Mouse (Mus musculus): ENCODE results near the gene Ntmt1. TPM values are rescaled to one million over a fixed set of nuclear protein-coding genes. Genes with fewer than 3 reads are reported as not detected.
A peak's percentile ranks its signal among the peaks of the same experiment; 100 is the strongest.

Gene Ntmt1
- polyA plus RNA-seq, 1 experiment from 2014 or later = 48.6 TPM

- H3K4me1 ChIP-seq = 0 out of 2 replicates have a peak, but pooled peaks cover 3% of the 10 kb centered on the region
- WGBS (ENCODE audit: insufficient replicate concordance) = 32% methylated on average over 20 of the region's 20 CpGs
- no peak overlapping the region for H3K27ac ChIP-seq
- no peaks in the 10 kb centered on the region for H3K9me3 ChIP-seq (replicated peaks)
- no peak overlapping the region for H3K4me2 ChIP-seq
- no peak overlapping the region for H3K4me3 ChIP-seq
- peaks cover 75% of the 10 kb centered on the region for H3K27me3 ChIP-seq (replicated peaks)
- no peak for ATAC-seq
- no peak overlapping the region for H3K9ac ChIP-seq
- H3K36me3 ChIP-seq = no peaks in the 10 kb centered on the region
Measured at GRCm38 (mm10) chr2:30852771-30853313, 45.2 kb downstream of the Ntmt1 start.

- 62% methylated on average over 6 of the region's 6 CpGs for WGBS (ENCODE audit: insufficient replicate concordance)
Measured at GRCm38 (mm10) chr2:30857076-30857475, 49.5 kb downstream of the Ntmt1 start.

GRCm38 (mm10) chr2:30859782-30860181 lies 52.2 kb downstream of the Ntmt1 start:
- no peak overlapping the region for H3K4me3 ChIP-seq
- H3K27ac ChIP-seq = no peak overlapping the region
- H3K27me3 ChIP-seq (replicated peaks) = peaks cover 61% of the 10 kb centered on the region
- H3K4me2 ChIP-seq = no peak overlapping the region
- H3K4me1 ChIP-seq = peaks cover 3% of the 10 kb centered on the region; the same call in 1 of the 2 replicates
- ATAC-seq = no peak
- H3K36me3 ChIP-seq = no peaks in the 10 kb centered on the region
- no peak overlapping the region for H3K9ac ChIP-seq
- WGBS (ENCODE audit: insufficient replicate concordance) = 52% methylated on average over 5 of the region's 5 CpGs
- no peaks in the 10 kb centered on the region for H3K9me3 ChIP-seq (replicated peaks)

More at GRCm38 (mm10) chr2:30857076-30857475, 49.5 kb downstream of the Ntmt1 start:
- ATAC-seq = no peak
- Histone ChIP-seq H3K9ac (no peak overlapping the region), H3K4me3 (no peak overlapping the region), H3K27ac (no peak overlapping the region), H3K4me2 (no peak overlapping the region), H3K36me3 (no peaks in the 10 kb centered on the region), H3K9me3 (replicated peaks) (no peaks in the 10 kb centered on the region), H3K27me3 (replicated peaks) (peaks cover 58% of the 10 kb centered on the region), H3K4me1 (0 out of 2 replicates have a peak, but pooled peaks cover 3% of the 10 kb centered on the region)

- H3K4me3 ChIP-seq = no peak overlapping the region
- peaks cover 73% of the 10 kb centered on the region for H3K27me3 ChIP-seq (replicated peaks)
- no peaks in the 10 kb centered on the region for H3K9me3 ChIP-seq (replicated peaks)
- H3K9ac ChIP-seq = no peak overlapping the region
- ATAC-seq = no peak
- 46% methylated on average over 4 of the region's 4 CpGs for WGBS (ENCODE audit: insufficient replicate concordance)
- H3K36me3 ChIP-seq = no peaks in the 10 kb centered on the region
- no peak overlapping the region for H3K27ac ChIP-seq
- no peak overlapping the region for H3K4me2 ChIP-seq
- peaks cover 5% of the 10 kb centered on the region; the same call in 1 of the 2 replicates for H3K4me1 ChIP-seq
Measured at GRCm38 (mm10) chr2:30862081-30862480, 54.5 kb downstream of the Ntmt1 start.

GRCm38 (mm10) chr2:30863574-30863973 lies 55.9 kb downstream of the Ntmt1 start:
- H3K4me3 ChIP-seq = no peak overlapping the region
- H3K9me3 ChIP-seq (replicated peaks) = no peaks in the 10 kb centered on the region
- peaks cover 75% of the 10 kb centered on the region for H3K27me3 ChIP-seq (replicated peaks)
- peaks cover 5% of the 10 kb centered on the region; the same call in 1 of the 2 replicates for H3K4me1 ChIP-seq
- no peak for ATAC-seq
- no peak overlapping the region for H3K9ac ChIP-seq
- H3K4me2 ChIP-seq = no peak overlapping the region
- H3K36me3 ChIP-seq = no peaks in the 10 kb centered on the region
- no peak overlapping the region for H3K27ac ChIP-seq
- 60% methylated on average over 9 of the region's 9 CpGs for WGBS (ENCODE audit: insufficient replicate concordance)

- 4% methylated on average over 35 of the region's 35 CpGs for WGBS (ENCODE audit: insufficient replicate concordance)
- Histone ChIP-seq H3K4me1 (peaks cover 5% of the 10 kb centered on the region; the same call in 1 of the 2 replicates), H3K27ac (no peak overlapping the region), H3K9me3 (replicated peaks) (no peaks in the 10 kb centered on the region), H3K4me3 (peak overlapping the region; percentile 27; the same call in 1 of the 2 replicates), H3K36me3 (no peaks in the 10 kb centered on the region), H3K9ac (no peak overlapping the region), H3K27me3 (replicated peaks) (peaks cover 81% of the 10 kb centered on the region), H3K4me2 (peak overlapping the region; percentile 47)
- no peak for ATAC-seq
Measured at GRCm38 (mm10) chr2:30864968-30865381, 57.3 kb downstream of the Ntmt1 start.

- Histone ChIP-seq H3K9ac (no peak overlapping the region), H3K27ac (no peak overlapping the region), H3K4me3 (no peak overlapping the region), H3K36me3 (no peaks in the 10 kb centered on the region), H3K4me2 (peak overlapping the region; percentile 47; the same call in 1 of the 2 replicates), H3K27me3 (replicated peaks) (peaks cover 83% of the 10 kb centered on the region), H3K4me1 (peaks cover 5% of the 10 kb centered on the region; the same call in 1 of the 2 replicates), H3K9me3 (replicated peaks) (no peaks in the 10 kb centered on the region)
- ATAC-seq = no peak
- 39% methylated on average over 3 of the region's 3 CpGs for WGBS (ENCODE audit: insufficient replicate concordance)
Measured at GRCm38 (mm10) chr2:30865426-30865825, 57.8 kb downstream of the Ntmt1 start.

GRCm38 (mm10) chr2:30870863-30871262 lies 63.2 kb downstream of the Ntmt1 start:
- H3K27ac ChIP-seq = no peak overlapping the region
- 60% methylated on average over 8 of the region's 8 CpGs for WGBS (ENCODE audit: insufficient replicate concordance)
- H3K27me3 ChIP-seq (replicated peaks) = peaks cover 56% of the 10 kb centered on the region
- no peak for ATAC-seq
- no peaks in the 10 kb centered on the region for H3K4me1 ChIP-seq
- no peaks in the 10 kb centered on the region for H3K9me3 ChIP-seq (replicated peaks)
- H3K9ac ChIP-seq = no peak overlapping the region
- H3K4me3 ChIP-seq = no peak overlapping the region
- H3K36me3 ChIP-seq = no peaks in the 10 kb centered on the region
- H3K4me2 ChIP-seq = no peak overlapping the region

Other genes starting within 250 kb of the Ntmt1 start
- 0.31 TPM in 1 of 2 replicates, not detected in the other for gene Cstad, start 212.8 kb upstream of the Ntmt1 start, polyA plus RNA-seq (2016; fragmentation: Nextera tagmentation; extraction: Ambion mirVana)
- gene 1700001O22Rik, start 4.2 kb upstream of the Ntmt1 start, polyA plus RNA-seq (2016; fragmentation: Nextera tagmentation; extraction: Ambion mirVana) = 0.18 and 0.19 TPM in 2 replicates
- gene Asb6, start 22.5 kb downstream of the Ntmt1 start, polyA plus RNA-seq (2016; fragmentation: Nextera tagmentation; extraction: Ambion mirVana) = 41.0 and 41.7 TPM in 2 replicates
- 2.5 and 4.1 TPM in 2 replicates for gene Prrx2, start 27.1 kb downstream of the Ntmt1 start, polyA plus RNA-seq (2016; fragmentation: Nextera tagmentation; extraction: Ambion mirVana)
- gene Ptges, start 122.0 kb downstream of the Ntmt1 start, polyA plus RNA-seq (2016; fragmentation: Nextera tagmentation; extraction: Ambion mirVana) = 0.25 and 0.63 TPM in 2 replicates
- 21.3 and 21.8 TPM in 2 replicates for gene Tor1b, start 145.1 kb downstream of the Ntmt1 start, polyA plus RNA-seq (2016; fragmentation: Nextera tagmentation; extraction: Ambion mirVana)
- 46.2 and 51.8 TPM in 2 replicates for gene Tor1a, start 160.1 kb downstream of the Ntmt1 start, polyA plus RNA-seq (2016; fragmentation: Nextera tagmentation; extraction: Ambion mirVana)
- 36.9 and 41.2 TPM in 2 replicates for gene BC005624, start 174.4 kb downstream of the Ntmt1 start, polyA plus RNA-seq (2016; fragmentation: Nextera tagmentation; extraction: Ambion mirVana)
- gene Usp20, start 174.5 kb downstream of the Ntmt1 start, polyA plus RNA-seq (2016; fragmentation: Nextera tagmentation; extraction: Ambion mirVana) = 7.6 and 8.4 TPM in 2 replicates

Measured in liver, embryonic 12.5 days (tissue).